Mouse (Mus musculus) midbrain, postnatal 0 days (tissue): ENCODE results near the gene Snap25. TPM values are rescaled to one million over a fixed set of nuclear protein-coding genes. Genes with fewer than 3 reads are reported as not detected.

ENCODE experiments used
- ATAC-seq: fragments of 200-750 bp; cut with Nextera tagmentation; 2 replicates; pipeline ENCODE4 v1.8.0; 2017; ENCODE audit warnings: moderate number of reproducible peaks, mild to moderate bottlenecking, moderate TSS enrichment, moderate library complexity; ENCODE audit not compliant: low FRiP score
- DNase-seq: peaks from one replicate; pipeline ENCODE4 v3.0.0-alpha.2; 2015; ENCODE audit warnings: low spot score
- H3K27ac ChIP-seq: fragments of 300-500 bp; sonication (generic); 2 replicates; pipeline ENCODE4 v1.5.1; 2014; ENCODE audit warnings: low read depth, mild to moderate bottlenecking, low read length, mixed read lengths
- H3K27me3 ChIP-seq: fragments of 300-500 bp; sonication (generic); 2 replicates; pipeline ENCODE4 v1.6.1; 2014; ENCODE audit warnings: low read length, control low read depth, mixed read lengths; ENCODE audit not compliant: insufficient read depth
- H3K36me3 ChIP-seq: fragments of 300-500 bp; sonication (generic); 2 replicates; pipeline ENCODE4 v1.6.1; 2014; ENCODE audit warnings: low read length, control low read depth, mixed read lengths; ENCODE audit not compliant: insufficient read depth
- H3K4me1 ChIP-seq: fragments of 300-500 bp; sonication (generic); 2 replicates; pipeline ENCODE4 v1.6.1; 2014; ENCODE audit warnings: mild to moderate bottlenecking, control low read depth, antibody characterized with exemption, low read length, mixed read lengths; ENCODE audit not compliant: insufficient read depth
- H3K4me2 ChIP-seq: fragments of 300-500 bp; sonication (generic); 2 replicates; pipeline ENCODE4 v1.6.1; 2014; ENCODE audit warnings: low read depth, mild to moderate bottlenecking, low read length, mixed read lengths; ENCODE audit not compliant: poor library complexity, severe bottlenecking
- H3K4me3 ChIP-seq: fragments of 300-500 bp; sonication (generic); 2 replicates; pipeline ENCODE4 v1.5.1; 2014; ENCODE audit warnings: low read depth, mild to moderate bottlenecking, low read length, moderate library complexity
- H3K9ac ChIP-seq: fragments of 300-500 bp; sonication (generic); replicated peaks from 2 replicates; pipeline ENCODE4 v1.6.1; 2014; ENCODE audit warnings: mild to moderate bottlenecking, low read length, moderate library complexity, mixed read lengths; ENCODE audit not compliant: poor library complexity, severe bottlenecking
- H3K9me3 ChIP-seq: fragments of 300-500 bp; sonication (generic); 2 replicates; pipeline ENCODE4 v1.6.1; 2016; ENCODE audit warnings: low read length, control low read depth
- CTCF ChIP-seq: IDR thresholded peaks from 2 replicates; pipeline ENCODE4 v1.5.1; 2016; ENCODE audit warnings: antibody characterized with exemption, mild to moderate bottlenecking
- WGBS: fragments of 180-500 bp; shearing (Covaris S2); extraction: QIAGEN DNeasy Blood & Tissue Kit; methylation state at CpG from one replicate; pipeline ENCODE4 v1.1.7; 2014; 5-methylcytosine and 5-hydroxymethylcytosine counted together
- polyA plus RNA-seq: library from polyadenylated mRNA; unstranded; fragments of >200 nt; fragmentation: Nextera tagmentation; extraction: Ambion mirVana; gene quantifications from 2 replicates; pipeline ENCODE4 v1.2.1, GENCODE M21; 2015
- total RNA-seq: library from RNA; depleted of rRNA; stranded (reverse); fragments of >200 nt; gene quantifications from 2 replicates; pipeline ENCODE4 v1.2.3, GENCODE M21; 2014; rRNA removed

The Snap25 gene
- total and polyA plus RNA-seq, 2 experiments from 2014 or later = 253 to 327 TPM

DNA sequence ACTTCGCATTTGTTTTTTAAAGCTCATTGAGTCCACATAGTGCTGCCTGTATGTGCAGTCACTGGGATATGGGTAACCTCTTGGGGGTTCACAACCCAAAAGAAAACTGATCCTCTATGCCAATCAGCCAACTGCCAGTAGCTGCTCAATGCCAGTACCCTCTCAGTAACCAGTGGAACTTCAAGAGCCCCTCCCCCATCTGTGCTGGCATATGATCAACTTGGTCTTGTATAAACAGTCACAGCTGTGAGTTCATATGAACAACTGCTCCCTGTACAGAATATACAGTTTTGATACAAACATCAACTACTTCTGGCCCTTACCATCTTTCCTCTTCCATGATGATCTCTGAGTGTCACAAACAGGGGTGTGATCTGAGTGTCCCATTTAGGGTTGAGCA is 98.1 kb downstream of the Snap25 start:
- Histone ChIP-seq H3K4me2 (no peak overlapping the region), H3K9me3 (no peaks in the 10 kb centered on the region), H3K4me3 (no peak overlapping the region), H3K27ac (no peak overlapping the region), H3K4me1 (no peaks in the 10 kb centered on the region), H3K36me3 (no peaks in the 10 kb centered on the region), H3K9ac (no peak overlapping the region), H3K27me3 (no peaks in the 10 kb centered on the region)
- TF ChIP-seq CTCF = no peak
- ATAC-seq (no peak), DNase-seq (no peak)
- WGBS = 96% methylated on average over 1 of the region's 1 CpGs

DNA sequence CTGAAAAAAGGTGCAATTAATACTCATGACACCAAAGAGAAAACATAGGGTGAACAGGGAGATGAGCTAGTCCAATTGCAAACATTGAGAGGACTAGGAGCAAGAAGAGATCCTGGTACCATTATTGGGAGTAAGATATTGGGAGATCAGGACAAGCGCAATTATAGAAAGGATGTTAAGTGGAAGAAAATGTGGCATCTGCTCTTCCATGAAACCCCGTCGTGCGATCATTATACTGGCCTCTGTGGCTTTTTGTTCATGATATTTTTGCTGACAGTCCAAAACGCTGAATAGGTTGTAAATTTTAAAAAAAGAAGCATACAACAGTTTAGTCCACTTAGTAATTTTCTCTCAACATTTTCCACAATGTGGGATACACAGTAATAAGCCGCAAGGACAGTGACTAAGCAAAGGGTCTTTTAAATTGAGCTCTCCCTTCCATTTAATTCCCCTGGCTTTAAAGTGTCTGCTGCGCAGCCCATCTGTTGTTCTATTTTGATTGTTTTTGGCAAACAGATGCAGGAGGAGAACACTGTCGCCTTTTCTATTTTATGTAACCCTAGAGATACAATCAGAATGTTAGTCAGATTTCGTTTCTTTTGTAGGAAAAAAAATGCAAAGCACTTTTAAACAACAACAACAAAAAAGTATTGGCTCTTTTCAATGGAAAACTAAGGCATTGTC is 103.6 kb downstream of the Snap25 start:
- Histone ChIP-seq H3K4me1 (no peaks in the 10 kb centered on the region), H3K27me3 (no peaks in the 10 kb centered on the region), H3K4me3 (no peak overlapping the region), H3K36me3 (no peaks in the 10 kb centered on the region), H3K9me3 (no peaks in the 10 kb centered on the region), H3K9ac (no peak overlapping the region), H3K4me2 (no peak overlapping the region), H3K27ac (no peak overlapping the region)
- ATAC-seq (no peak), DNase-seq (peak; percentile 52)
- WGBS = 74% methylated on average over 9 of the region's 9 CpGs
- no peak for TF ChIP-seq CTCF

DNA sequence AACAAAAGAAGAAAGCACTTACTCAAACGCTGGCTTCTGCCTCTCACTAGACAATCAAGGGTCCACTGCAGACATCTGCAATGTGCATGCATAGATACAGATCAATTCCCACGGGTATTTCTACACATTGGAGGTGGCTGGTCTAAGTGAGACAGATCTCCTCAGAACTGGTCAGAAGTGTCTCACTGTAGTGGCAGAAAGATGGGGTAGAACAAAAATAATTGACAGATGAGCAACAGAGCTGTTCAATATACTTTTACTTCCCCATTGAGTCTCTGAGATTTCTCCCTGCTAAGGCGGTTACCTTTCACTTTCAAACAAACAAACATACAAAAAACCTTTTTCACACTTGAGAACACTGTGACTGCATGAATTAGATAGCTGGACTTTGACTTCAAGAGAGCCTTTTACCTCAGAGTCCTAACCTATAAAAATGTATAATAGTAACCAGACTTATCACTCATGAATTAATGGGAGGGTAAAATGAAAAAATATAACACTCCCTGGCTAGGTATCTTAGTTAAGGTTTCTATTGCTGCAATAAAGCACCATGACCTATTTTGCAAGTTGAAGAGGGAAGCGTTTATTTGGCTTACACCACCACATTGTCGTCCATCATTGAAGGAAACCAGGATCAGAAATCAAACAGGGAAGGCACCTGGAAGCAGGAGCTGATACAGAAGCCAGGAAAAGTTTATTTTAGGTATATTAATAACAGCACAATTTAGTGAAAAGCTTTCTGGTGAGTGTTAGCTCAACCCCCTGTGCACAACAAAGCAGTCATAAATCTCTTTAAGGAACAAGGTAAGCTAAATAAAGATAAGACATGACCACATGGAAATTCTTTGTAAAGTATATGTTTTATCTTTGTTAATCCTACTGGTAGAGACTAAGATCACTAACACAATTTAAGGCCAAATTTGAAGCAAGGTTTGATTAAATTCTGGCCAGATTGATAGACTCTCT is 110.8 kb downstream of the Snap25 start:
- ATAC-seq (no peak), DNase-seq (no peak)
- Histone ChIP-seq H3K9ac (no peak overlapping the region), H3K4me1 (no peaks in the 10 kb centered on the region), H3K27me3 (no peaks in the 10 kb centered on the region), H3K4me3 (no peak overlapping the region), H3K4me2 (no peak overlapping the region), H3K36me3 (no peaks in the 10 kb centered on the region), H3K9me3 (no peaks in the 10 kb centered on the region), H3K27ac (no peak overlapping the region)
- WGBS = 65% methylated on average over 5 of the region's 5 CpGs
- no peak for TF ChIP-seq CTCF

DNA sequence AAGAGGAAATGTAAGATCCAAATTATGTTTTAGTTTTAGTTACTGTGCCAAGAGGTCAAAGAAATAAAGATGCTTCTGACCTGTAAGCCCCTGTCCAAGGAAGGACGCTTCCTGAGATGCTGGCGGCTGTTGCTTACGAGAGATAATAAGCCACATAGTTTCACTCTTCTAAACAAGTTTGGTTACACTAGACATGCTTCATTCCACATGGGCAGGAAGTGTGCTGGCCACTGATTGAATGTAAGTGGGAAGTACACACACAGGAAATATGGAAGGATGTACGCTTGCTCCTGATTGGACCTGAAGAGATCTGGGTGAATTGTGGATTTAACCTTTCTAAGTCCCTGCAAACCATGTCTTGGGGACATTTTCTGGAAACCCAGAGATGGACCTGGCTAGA is 114.4 kb downstream of the Snap25 start:
- Histone ChIP-seq H3K27ac (no peak overlapping the region), H3K27me3 (no peaks in the 10 kb centered on the region), H3K4me1 (no peaks in the 10 kb centered on the region), H3K9me3 (no peaks in the 10 kb centered on the region), H3K4me2 (no peak overlapping the region), H3K4me3 (no peak overlapping the region), H3K9ac (no peak overlapping the region), H3K36me3 (no peaks in the 10 kb centered on the region)
- no peak for DNase-seq
- no peak for TF ChIP-seq CTCF
- no peak for ATAC-seq
- 88% methylated on average over 4 of the region's 4 CpGs for WGBS

Other genes starting within 250 kb of the Snap25 start
- gene Ankef1, start 211.5 kb upstream of the Snap25 start, total RNA-seq = 1.5 and 1.7 TPM in 2 replicates
- gene Ankef1, start 211.5 kb upstream of the Snap25 start, polyA plus RNA-seq = 0.66 and 0.88 TPM in 2 replicates
- not detected in 2 replicates for gene AL731706.2, start 172.2 kb downstream of the Snap25 start, total RNA-seq
- gene AL731706.2, start 172.2 kb downstream of the Snap25 start, polyA plus RNA-seq = 4.3 and 7.9 TPM in 2 replicates
- gene Slx4ip, start 177.8 kb downstream of the Snap25 start, total RNA-seq = 9.7 TPM in 2 replicates
- gene Slx4ip, start 177.8 kb downstream of the Snap25 start, polyA plus RNA-seq = 7.0 and 8.5 TPM in 2 replicates
- 3.3 TPM in 1 of 2 replicates, not detected in the other for gene AL731706.1, start 177.9 kb downstream of the Snap25 start, total RNA-seq
- 12.6 and 13.0 TPM in 2 replicates for gene AL731706.1, start 177.9 kb downstream of the Snap25 start, polyA plus RNA-seq
- 6.9 and 13.6 TPM in 2 replicates for gene Mkks, start 177.9 kb downstream of the Snap25 start, total RNA-seq
- gene Mkks, start 177.9 kb downstream of the Snap25 start, polyA plus RNA-seq = 6.4 and 6.7 TPM in 2 replicates